Mouse (Mus musculus): ENCODE measurements around the gene Ugt2b5.
"Not testable (repeated sequence)": the region's sequence is repeated elsewhere in the genome, so short reads cannot be mapped to it uniquely, and the experiment has no call there.

The Ugt2b5 gene

DNA sequence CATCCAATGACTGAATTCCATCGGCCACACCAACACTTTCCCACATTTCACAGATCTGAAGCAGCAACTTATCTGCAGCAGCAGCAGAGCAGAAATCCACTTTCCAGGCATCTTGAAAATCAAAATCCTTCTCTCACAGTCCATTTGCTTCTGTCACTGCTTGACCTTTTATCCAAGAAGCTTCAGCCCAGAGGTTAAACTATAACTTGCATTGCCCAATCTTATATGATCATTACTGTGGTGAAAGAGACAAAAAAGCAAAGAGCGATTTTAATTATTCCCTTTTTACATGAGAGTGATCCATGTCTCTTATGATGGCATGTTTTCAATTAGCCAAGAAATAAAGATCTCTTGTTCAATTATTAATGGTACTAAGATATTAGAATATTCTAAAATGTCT lies at the start of gene Ugt2b5:
TSS of gene Ugt2b5 (minus strand) at position 123 of the 400 bp plus-strand sequence.
- not testable (repeated sequence) for DNase-seq

DNA sequence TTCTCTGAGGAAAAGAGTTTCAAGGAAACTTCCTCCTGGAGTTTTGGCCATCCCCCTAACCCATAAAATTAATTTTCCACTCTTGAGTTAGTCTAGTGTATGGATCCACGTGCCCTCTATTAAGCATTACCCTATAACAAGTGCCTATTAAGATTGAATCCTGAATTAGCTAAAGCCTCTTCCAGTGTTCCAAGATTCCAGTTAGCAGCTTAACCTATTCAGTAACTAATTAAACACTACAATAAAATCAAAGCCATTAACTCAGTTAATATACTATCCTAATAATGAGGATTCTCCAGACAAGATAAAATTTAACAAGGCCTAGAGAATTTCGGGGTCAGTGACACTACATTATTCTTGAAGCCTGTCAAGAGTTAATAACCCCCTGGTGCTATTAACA lies 35.7 kb upstream of the Ugt2b5 start:
- not testable (repeated sequence) for DNase-seq

DNA sequence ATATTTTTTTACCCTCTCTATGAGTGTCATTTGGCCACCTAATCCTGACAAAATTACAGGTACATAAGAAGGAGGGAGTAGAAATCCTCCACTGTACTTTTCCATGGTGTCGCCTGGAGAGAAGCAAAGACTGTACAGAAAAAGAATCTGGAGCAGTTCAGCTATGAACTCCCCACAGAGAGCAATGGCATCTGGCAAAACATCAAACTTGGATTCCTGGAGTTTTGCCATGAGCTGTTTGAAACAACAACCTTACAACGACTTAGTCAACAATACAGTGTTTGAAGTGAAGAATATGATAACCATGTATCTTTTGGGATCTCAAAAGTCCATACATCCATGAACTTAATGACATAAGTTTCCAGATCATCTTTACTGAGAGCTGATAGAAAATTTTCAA lies 34.6 kb upstream of the Ugt2b5 start:
- no peak for DNase-seq

DNA sequence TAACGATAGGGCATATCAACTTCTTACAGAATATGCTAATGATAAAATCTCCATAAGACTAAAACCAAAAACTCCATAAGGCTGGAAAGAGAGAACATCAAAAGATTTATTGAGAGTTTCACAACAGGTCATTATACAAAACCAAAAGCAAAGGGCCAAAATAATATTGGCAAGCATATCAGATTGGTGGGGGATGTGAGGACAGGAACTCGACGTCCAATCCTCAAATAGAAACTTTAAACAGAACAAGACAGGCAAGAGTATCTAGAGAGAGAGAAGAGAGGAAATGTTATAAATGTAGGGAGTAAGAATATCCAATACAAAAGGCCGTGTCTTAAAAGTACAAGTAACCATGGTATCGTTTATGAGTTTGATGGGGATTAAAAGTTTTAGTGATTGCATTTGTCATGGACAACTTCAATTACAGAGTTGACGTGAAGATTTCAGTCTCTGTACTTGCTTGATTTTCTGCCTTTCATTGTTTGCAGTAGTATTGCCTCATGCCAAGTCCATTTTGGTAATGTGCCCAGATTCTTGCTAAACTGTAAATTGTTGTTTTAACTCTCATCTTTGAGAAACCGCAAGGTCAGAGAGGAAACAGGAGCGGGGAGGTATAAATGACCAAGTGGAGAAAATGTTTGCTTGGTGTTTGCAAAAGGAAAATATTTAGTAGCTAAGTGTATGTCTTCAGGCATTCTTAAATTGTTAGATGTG lies 7.8 kb upstream of the Ugt2b5 start:
- no peak for DNase-seq

DNA sequence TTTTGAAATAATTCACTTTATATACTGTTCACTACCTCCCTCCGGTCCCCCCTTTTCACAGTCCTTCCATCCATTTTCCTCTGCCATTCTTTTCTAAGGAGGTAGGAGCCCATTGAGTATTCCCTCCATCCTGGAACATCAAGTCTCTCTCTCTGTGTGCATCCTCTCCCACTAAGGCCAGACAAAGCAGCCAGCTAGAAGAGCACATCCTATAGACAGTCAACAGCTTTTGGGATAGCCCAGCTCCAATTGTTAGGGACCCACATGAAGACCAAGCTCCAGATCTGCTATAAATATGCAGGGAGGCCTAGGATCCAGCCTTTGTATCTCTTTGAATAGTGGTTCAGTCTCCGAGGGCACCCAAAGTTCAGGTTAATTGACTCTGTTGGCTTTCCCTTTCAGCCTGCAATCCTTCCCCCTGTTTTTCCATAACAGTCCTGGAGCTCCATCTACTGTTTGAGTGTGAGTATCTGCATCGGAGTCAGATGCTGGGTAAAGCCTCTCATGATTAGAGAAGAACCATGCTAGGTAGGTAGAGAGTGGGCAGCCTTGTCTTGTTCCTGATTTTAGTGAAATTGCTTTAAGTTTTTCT lies 2.8 kb upstream of the Ugt2b5 start:
- no peak for DNase-seq

DNA sequence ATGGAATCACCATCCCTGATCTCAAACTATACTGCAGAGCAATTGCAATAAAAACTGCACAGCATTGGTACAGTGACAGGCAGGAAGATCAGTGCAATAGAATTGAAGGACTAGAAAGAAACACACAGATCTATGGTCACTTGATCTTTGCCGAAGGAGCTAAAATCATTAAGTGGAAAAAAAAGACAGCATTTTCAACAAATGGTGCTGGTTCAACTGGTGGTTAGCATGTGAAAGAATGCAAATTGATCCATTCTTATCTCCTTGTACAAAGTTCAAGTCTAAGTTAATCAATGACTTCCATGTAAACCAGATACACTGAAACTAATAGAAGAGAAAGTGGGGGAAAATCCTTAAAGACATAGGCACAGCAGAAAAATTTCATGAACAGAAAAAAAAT lies 36.4 kb downstream of the Ugt2b5 start:
- DNase-seq, result not testable (repeated sequence)

DNA sequence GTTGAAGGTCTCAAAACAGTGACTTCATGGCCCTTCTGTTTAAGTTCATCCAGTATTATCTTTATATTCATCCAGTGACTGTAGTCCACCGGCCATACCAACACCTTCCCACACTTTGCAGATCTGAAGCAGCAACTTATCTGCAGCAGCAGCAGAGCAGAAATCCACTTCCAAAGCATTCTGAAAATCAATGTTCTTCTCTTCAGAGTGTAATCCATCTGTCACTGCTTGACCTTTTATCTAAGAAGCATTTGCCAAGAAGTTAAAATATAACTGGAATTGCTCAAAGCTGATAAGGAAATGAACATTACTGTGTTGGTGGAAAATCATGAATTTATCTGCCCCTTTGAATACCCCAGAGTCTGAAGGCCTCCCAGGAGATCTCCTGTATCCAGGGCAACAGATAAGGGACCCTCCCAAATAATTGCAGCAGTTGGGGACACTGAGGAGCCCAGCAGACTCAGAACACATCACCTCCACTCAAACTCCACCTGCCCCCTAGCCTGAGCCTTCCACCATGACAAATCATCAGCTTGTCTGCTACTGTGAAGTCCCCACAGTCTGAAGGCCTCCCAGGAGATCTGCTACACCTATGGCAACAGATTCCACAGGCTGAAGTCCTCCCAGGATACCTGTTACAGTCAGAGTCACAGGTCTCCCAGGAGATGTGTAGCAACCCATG lies 47.6 kb downstream of the Ugt2b5 start, which contains the start of gene Ugt2b36:
TSS of gene Ugt2b36 (minus strand) at position 210 of the 682 bp plus-strand sequence.
- no peak for DNase-seq

DNA sequence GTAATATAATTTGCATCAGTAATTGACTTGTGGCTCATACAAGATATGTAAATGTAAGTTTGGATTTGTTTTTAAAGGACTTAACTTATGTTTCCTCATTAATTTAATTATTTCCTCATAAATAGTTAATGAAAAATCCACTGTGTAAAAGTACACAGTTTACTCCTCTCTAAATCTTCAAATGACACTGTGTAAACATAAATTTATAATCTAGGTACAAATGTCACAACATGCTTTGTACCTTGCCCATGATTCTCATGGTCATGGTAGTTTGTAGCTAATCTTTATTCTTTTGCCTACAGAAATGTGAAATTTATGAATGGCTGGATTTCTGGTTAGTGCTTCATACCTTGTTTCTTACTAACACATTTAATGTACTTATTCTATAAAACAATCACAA lies 49.0 kb downstream of the Ugt2b5 start:
- no peak for DNase-seq

DNA sequence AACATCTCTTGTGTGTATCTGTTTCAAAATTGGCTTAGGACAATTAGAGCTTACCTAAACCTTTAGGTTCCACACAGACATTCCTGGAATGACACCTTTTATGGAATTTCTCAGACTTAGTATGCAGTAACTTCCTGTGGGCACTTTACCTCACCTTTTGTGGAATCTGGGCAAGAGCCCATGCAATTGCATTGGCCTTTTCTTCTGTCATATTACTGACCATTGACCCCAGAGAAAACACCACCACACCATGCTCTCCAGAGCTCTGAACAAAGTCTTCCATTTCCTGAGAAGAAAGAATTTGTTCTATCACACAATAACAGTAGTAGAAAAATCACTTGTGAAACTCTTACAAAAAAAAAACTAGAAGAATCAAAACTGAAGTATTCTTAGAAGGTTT lies 50.9 kb downstream of the Ugt2b5 start:
- DNase-seq, result no peak

DNA sequence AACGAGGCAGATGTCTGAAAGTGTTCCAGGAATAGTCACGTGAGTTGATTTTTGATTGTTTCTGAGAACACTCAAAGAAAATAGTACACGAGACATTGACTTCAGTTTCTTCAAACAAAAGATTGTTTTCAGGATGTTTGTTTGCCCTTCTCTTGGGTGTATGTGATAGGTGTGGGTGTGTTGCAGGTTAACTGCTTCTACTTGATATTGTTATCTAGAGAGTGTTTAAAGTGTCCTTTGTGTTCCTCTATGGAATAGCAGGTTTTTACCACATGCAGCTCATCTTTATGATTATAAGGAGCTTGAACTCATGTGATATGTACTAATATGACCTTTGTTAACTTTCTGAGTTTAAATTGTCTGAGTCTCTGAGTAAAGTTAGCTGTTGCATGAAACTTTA lies 53.8 kb downstream of the Ugt2b5 start:
- DNase-seq, result no peak

Measured in cerebellum, adult 11-12 months (tissue).